Mouse (Mus musculus) limb, embryonic 14.5 days (tissue): ENCODE measurements around the gene Adcy4. TPM values are rescaled to one million over a fixed set of nuclear protein-coding genes. Genes with fewer than 3 reads are reported as not detected.
"Not testable (repeated sequence)": the region's sequence is repeated elsewhere in the genome, so short reads cannot be mapped to it uniquely, and the experiment has no call there.

Experiments used
- ATAC-seq: fragments of 200-750 bp; cut with Nextera tagmentation; 2 replicates; pipeline ENCODE4 v1.8.0; 2017; ENCODE audit warnings: low read depth, moderate number of reproducible peaks, moderate TSS enrichment; ENCODE audit not compliant: low FRiP score
- DNase-seq: peaks from one replicate; pipeline ENCODE4 v3.0.0-alpha.2; 2015; ENCODE audit warnings: low spot score
- H3K27ac ChIP-seq: fragments of 300-500 bp; sonication (generic); replicated peaks from 2 replicates; pipeline ENCODE4 v1.5.1; 2014; ENCODE audit warnings: low read depth, mild to moderate bottlenecking, low read length, moderate library complexity, mixed read lengths
- H3K27me3 ChIP-seq: fragments of 300-500 bp; sonication (generic); 2 replicates; pipeline ENCODE4 v1.6.1; 2014; ENCODE audit warnings: low read length, mixed read lengths; ENCODE audit not compliant: control insufficient read depth, insufficient read depth
- H3K36me3 ChIP-seq: fragments of 300-500 bp; sonication (generic); 2 replicates; pipeline ENCODE4 v1.6.1; 2014; ENCODE audit warnings: mild to moderate bottlenecking, low read length, moderate library complexity, mixed read lengths; ENCODE audit not compliant: control insufficient read depth, insufficient read depth
- H3K4me1 ChIP-seq: fragments of 300-500 bp; sonication (generic); 2 replicates; pipeline ENCODE4 v1.6.1; 2014; ENCODE audit warnings: antibody characterized with exemption, low read length, mixed read lengths; ENCODE audit not compliant: control insufficient read depth, insufficient read depth
- H3K4me2 ChIP-seq: fragments of 300-500 bp; sonication (generic); replicated peaks from 2 replicates; pipeline ENCODE4 v1.6.1; 2014; ENCODE audit warnings: low read depth, mild to moderate bottlenecking, low read length, moderate library complexity; ENCODE audit not compliant: severe bottlenecking
- H3K4me3 ChIP-seq: fragments of 300-500 bp; sonication (generic); replicated peaks from 2 replicates; pipeline ENCODE4 v1.5.1; 2014; ENCODE audit warnings: low read length
- H3K9ac ChIP-seq: fragments of 300-500 bp; sonication (generic); 2 replicates; pipeline ENCODE4 v1.6.1; 2014; ENCODE audit warnings: mild to moderate bottlenecking, low read depth, low read length, moderate library complexity; ENCODE audit not compliant: severe bottlenecking
- H3K9me3 ChIP-seq: fragments of 300-500 bp; sonication (generic); 2 replicates; pipeline ENCODE4 v1.6.1; 2016; ENCODE audit warnings: low read length; ENCODE audit not compliant: control insufficient read depth
- POLR2A ChIP-seq: fragments of 200-500 bp; IDR thresholded peaks from 2 replicates; pipeline ENCODE4 v1.8.0; 2012; ENCODE audit warnings: inconsistent platforms, mild to moderate bottlenecking, moderate library complexity, borderline replicate concordance; ENCODE audit not compliant: insufficient read depth, insufficient read length; ENCODE audit errors: extremely low read depth
- WGBS: fragments of 180-500 bp; shearing (Covaris S2); extraction: QIAGEN DNeasy Blood & Tissue Kit; methylation state at CpG from one replicate; pipeline ENCODE4 v1.1.7; 2014; 5-methylcytosine and 5-hydroxymethylcytosine counted together
- polyA plus RNA-seq, 2 experiments: library from polyadenylated mRNA; depleted of rRNA in 1 of 2; stranded (reverse) in 1 of 2; unstranded in 1 of 2; fragments of >200 nt; fragmentation: Nextera tagmentation in 1 of 2; extraction: Ambion mirVana in 1 of 2; gene quantifications; 2 replicates each; pipeline versions ENCODE4 v1.2.1 to v1.2.3; 2012 to 2014

The Adcy4 gene
- polyA plus RNA-seq, 2 experiments, result 16.8 to 32.4 TPM

GRCm38 (mm10) chr14:55762001-55762821, 21.7 kb downstream of the Adcy4 start:
- peaks cover 11% of the 10 kb centered on the region for H3K27me3 ChIP-seq

GRCm38 (mm10) chr14:55761163-55761562, 22.7 kb downstream of the Adcy4 start, which contains the start of gene Ltb4r2:
Gene Ltb4r2 (plus strand): TSS chr14:55761428.
- peak within 1 kb of the TSS; percentile 98 for H3K4me2 ChIP-seq
- peak within 1 kb of the TSS; percentile 77 for H3K9ac ChIP-seq
- WGBS, result 74% methylated on average over 5 of the region's 6 CpGs
- peaks cover 13% of the 10 kb centered on the region for H3K4me1 ChIP-seq
- H3K4me3 ChIP-seq, result peak within 1 kb of the TSS; percentile 55
- DNase-seq, result no peak
- H3K27ac ChIP-seq, result peak within 1 kb of the TSS; percentile 53
- no peak for TF ChIP-seq POLR2A
- 0 out of 2 replicates have a peak, but pooled peaks cover 8% of the 10 kb centered on the region for H3K27me3 ChIP-seq
- ATAC-seq, result no peak
- no peaks in the 10 kb centered on the region for H3K9me3 ChIP-seq
- H3K36me3 ChIP-seq, result 0 out of 2 replicates have a peak, but pooled peaks cover 1% of the 10 kb centered on the region

More at GRCm38 (mm10) chr14:55762001-55762821, 21.7 kb downstream of the Adcy4 start:
- no peak for TF ChIP-seq POLR2A
- Histone ChIP-seq H3K9me3 (no peaks in the 10 kb centered on the region), H3K27ac (peak overlapping the region; percentile 53), H3K4me1 (peaks cover 13% of the 10 kb centered on the region), H3K36me3 (no peaks in the 10 kb centered on the region), H3K4me2 (peak overlapping the region; percentile 98), H3K9ac (peak overlapping the region; percentile 77), H3K4me3 (peak overlapping the region; percentile 55)
- under 1% methylated on average over 56 of the region's 77 CpGs for WGBS
- DNase-seq (peak; percentile 62), ATAC-seq (peak; percentile 82)

- 0 out of 2 replicates have a peak, but pooled peaks have one; percentile 12 for ATAC-seq
- H3K4me3 ChIP-seq, result peak overlapping the region; percentile 14
Observed at GRCm38 (mm10) chr14:55760156-55760555, 23.7 kb downstream of the Adcy4 start.

GRCm38 (mm10) chr14:55758363-55758784, 25.5 kb downstream of the Adcy4 start, which contains the start of gene Cideb:
Gene Cideb (minus strand): TSS chr14:55758458.
- Histone ChIP-seq H3K27ac (no peak within 1 kb of the TSS), H3K27me3 (0 out of 2 replicates have a peak, but pooled peaks cover 8% of the 10 kb centered on the region), H3K9me3 (no peaks in the 10 kb centered on the region), H3K9ac (no peak within 1 kb of the TSS), H3K4me1 (peaks cover 13% of the 10 kb centered on the region), H3K4me3 (no peak within 1 kb of the TSS), H3K4me2 (peak within 1 kb of the TSS; percentile 9; the same call in 1 of the 2 replicates), H3K36me3 (peaks cover 29% of the 10 kb centered on the region)
- ATAC-seq (no peak; the same call in 1 of the 2 replicates), DNase-seq (peak; percentile 74)
- WGBS, result 23% methylated on average over 8 of the region's 8 CpGs
- TF ChIP-seq POLR2A, result no peak

More at GRCm38 (mm10) chr14:55760156-55760555, 23.7 kb downstream of the Adcy4 start:
- H3K36me3 ChIP-seq, result peaks cover 11% of the 10 kb centered on the region; the same call in 1 of the 2 replicates
- not testable (repeated sequence) for H3K27ac ChIP-seq, H3K9me3 ChIP-seq, H3K9ac ChIP-seq, H3K27me3 ChIP-seq
- 4% methylated on average over 6 of the region's 6 CpGs for WGBS
- peaks cover 13% of the 10 kb centered on the region for H3K4me1 ChIP-seq
- peak overlapping the region; percentile 38 for H3K4me2 ChIP-seq
- DNase-seq, result peak; percentile 74

GRCm38 (mm10) chr14:55757566-55757965, 26.3 kb downstream of the Adcy4 start:
- TF ChIP-seq POLR2A, result no peak
- Histone ChIP-seq H3K36me3 (peaks cover 37% of the 10 kb centered on the region), H3K4me1 (peaks cover 6% of the 10 kb centered on the region), H3K9ac (no peak overlapping the region), H3K27me3 (0 out of 2 replicates have a peak, but pooled peaks cover 8% of the 10 kb centered on the region), H3K27ac (no peak overlapping the region), H3K4me2 (no peak overlapping the region), H3K4me3 (no peak overlapping the region), H3K9me3 (no peaks in the 10 kb centered on the region)
- WGBS, result 80% methylated on average over 6 of the region's 6 CpGs
- DNase-seq (no peak), ATAC-seq (no peak)
